Mouse (Mus musculus) CD4-positive, CD25-positive, alpha-beta regulatory T cell, adult 2 months (primary cell): Measurements from ENCODE around the gene Hs3st3b1.

Experiments used
- DNase-seq: peaks from one replicate; pipeline ENCODE4 v3.0.0-alpha.2; 2012; ENCODE audit warnings: low read depth, low spot score

Gene Hs3st3b1

GRCm38 (mm10) chr11:63891479-63892020, 30.5 kb downstream of the Hs3st3b1 start:
- no peak for DNase-seq

- no peak for DNase-seq
These were observed 38.7 kb downstream of the Hs3st3b1 start for GRCm38 (mm10) chr11:63883385-63883784.

- no peak for DNase-seq
These were observed 41.8 kb downstream of the Hs3st3b1 start for GRCm38 (mm10) chr11:63880296-63880695.

- DNase-seq: no peak
These were observed 42.8 kb downstream of the Hs3st3b1 start for GRCm38 (mm10) chr11:63879261-63879660.

- no peak for DNase-seq
These were observed 43.5 kb downstream of the Hs3st3b1 start for GRCm38 (mm10) chr11:63878616-63879015.

DNA sequence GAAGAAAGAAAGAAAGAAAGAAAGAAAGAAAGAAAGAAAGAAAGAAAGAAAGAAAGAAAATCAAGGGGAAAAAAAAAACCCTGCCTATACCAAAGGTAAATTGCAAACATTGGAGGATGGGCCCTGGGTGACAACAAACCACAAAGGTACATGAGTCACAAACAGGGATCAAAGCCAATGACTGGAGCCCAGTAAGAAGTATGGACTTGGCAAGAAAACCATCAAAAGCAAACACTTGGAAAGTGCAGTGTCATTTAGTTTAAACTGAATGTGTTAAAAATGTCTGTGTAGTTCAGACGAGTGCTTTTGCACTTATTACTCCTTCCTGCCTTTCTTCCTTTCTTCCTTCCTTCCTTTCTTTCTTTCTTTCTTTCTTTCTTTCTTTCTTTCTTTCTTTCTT, 59.3 kb downstream of the Hs3st3b1 start:
- no peak for DNase-seq

DNA sequence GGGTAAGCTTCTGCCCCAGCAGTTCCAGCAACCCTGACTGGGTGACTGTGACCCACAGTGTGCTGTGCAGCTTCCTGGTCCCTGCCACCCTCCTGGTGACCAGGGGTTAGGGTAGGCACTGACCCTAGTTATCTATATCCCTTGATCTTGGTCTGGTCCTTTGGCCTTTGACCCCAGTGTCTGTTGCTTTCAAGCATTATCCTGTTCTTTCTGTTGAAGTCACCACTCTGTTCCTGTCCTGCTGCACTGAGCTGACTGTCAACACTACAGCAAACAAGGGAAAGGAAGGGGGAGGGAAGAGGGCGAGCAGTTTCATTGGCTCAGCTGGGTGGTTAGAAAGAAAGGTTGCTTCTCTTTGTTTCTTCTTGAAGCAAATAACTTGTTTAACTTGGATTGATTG, 60.1 kb downstream of the Hs3st3b1 start:
- no peak for DNase-seq

GRCm38 (mm10) chr11:63851041-63851730, 70.9 kb downstream of the Hs3st3b1 start:
- DNase-seq: no peak

GRCm38 (mm10) chr11:63850261-63850660, 71.8 kb downstream of the Hs3st3b1 start:
- DNase-seq: no peak

DNA sequence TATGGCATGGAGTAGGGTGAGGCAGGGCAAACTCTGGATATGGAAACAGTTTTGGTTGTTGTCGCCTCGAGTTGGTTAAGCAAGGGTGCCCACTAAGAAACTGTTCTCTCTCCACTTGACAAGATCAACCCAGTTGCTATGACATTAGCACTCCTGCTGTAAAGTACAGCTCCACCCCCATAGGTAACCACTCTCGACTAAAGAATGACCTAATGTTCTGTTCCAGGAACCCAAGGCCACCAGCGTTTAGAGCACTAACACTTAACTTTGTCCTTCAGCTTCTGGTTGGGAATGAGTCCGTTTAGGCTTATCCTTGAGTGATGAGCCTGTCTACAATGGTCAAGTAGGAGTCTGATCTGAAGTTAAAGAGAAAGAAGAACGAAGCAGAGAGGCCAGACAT, 76.7 kb downstream of the Hs3st3b1 start:
- no peak for DNase-seq

DNA sequence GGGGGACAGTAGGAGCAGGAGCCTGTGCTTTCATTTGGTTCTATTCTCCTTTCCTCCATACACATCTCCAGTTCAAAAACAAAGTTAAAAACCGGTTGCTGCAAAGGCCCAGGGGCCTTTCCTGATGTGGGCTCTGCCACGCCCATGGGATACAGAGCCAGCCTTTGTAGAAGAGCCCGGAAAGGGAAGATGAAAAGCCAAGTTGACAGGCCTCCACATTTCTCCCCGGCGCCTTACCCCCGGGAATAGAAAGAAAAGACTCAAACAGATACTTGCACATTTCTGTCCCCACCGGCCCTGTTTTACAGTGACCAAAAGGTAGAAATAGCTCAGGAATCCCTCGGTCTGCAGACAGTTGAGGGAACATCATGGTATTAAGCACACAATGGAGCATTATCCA, 77.4 kb downstream of the Hs3st3b1 start:
- no peak for DNase-seq

DNA sequence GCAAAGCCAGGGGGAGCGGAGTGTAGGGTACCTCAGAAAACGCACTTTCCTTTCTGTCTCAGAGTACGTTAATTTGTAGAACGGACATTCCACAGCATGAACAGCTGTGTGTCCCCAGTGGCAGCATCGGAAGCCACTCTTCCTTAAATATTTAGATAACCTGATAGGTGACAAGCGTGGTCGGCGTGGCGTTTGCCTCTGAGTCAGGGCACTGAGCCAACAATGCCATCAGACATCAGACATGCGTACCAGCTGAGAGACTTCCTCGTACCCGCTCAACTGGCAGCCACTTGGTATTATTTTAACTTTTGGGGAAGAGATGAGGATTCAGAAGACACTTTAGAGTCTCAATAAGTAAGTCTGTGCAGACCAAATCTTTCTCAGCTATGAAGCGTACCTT, 84.6 kb downstream of the Hs3st3b1 start:
- no peak for DNase-seq
